Mouse (Mus musculus) frontal cortex, postnatal 25 days (tissue): Measurements from ENCODE around the gene Mgat4d.
"Not testable (repeated sequence)": the region's sequence is repeated elsewhere in the genome, so short reads cannot be mapped to it uniquely, and the experiment has no call there.

ENCODE experiments used
- DNase-seq, 2 experiments: peaks; one replicate each; pipeline ENCODE4 v3.0.0; 2022; ENCODE audit warnings: low spot score in 2 of 2

Gene Mgat4d

GRCm38 (mm10) chr8:83348263-83348662, at the start of gene Mgat4d:
TSS of gene Mgat4d (plus strand) at chr8:83348471.
- DNase-seq, result no peak

GRCm38 (mm10) chr8:83300135-83300534, 48.1 kb upstream of the Mgat4d start:
- no peak for DNase-seq

GRCm38 (mm10) chr8:83304946-83305345, 43.3 kb upstream of the Mgat4d start:
- DNase-seq, result no peak

GRCm38 (mm10) chr8:83309836-83310235, 38.4 kb upstream of the Mgat4d start:
- no peak for DNase-seq

GRCm38 (mm10) chr8:83315084-83315483, 33.2 kb upstream of the Mgat4d start:
- not testable (repeated sequence) for DNase-seq

- DNase-seq, result no peak
Observed at GRCm38 (mm10) chr8:83315691-83316090, 32.6 kb upstream of the Mgat4d start.

GRCm38 (mm10) chr8:83320543-83320942, 27.7 kb upstream of the Mgat4d start:
- no peak for DNase-seq

GRCm38 (mm10) chr8:83322374-83322773, 25.9 kb upstream of the Mgat4d start:
- no peak for DNase-seq

- no peak for DNase-seq
Observed at GRCm38 (mm10) chr8:83323056-83323455, 25.2 kb upstream of the Mgat4d start.

GRCm38 (mm10) chr8:83327889-83328288, 20.4 kb upstream of the Mgat4d start:
- no peak for DNase-seq

- DNase-seq, result no peak
Observed at GRCm38 (mm10) chr8:83331567-83331898, 16.7 kb upstream of the Mgat4d start.

- DNase-seq, result peak; percentile 92 to 95
Observed at GRCm38 (mm10) chr8:83331899-83332697, 16.2 kb upstream of the Mgat4d start, which contains the start of gene Elmod2. TSS of gene Elmod2 (minus strand) at chr8:83332486.

- no peak for DNase-seq
Observed at GRCm38 (mm10) chr8:83332864-83333263, 15.4 kb upstream of the Mgat4d start.

GRCm38 (mm10) chr8:83342076-83342475, 6.2 kb upstream of the Mgat4d start:
- no peak for DNase-seq

- DNase-seq, result no peak
Observed at GRCm38 (mm10) chr8:83342693-83343092, 5.6 kb upstream of the Mgat4d start.

GRCm38 (mm10) chr8:83351315-83351714, 3.0 kb downstream of the Mgat4d start:
- no peak for DNase-seq

GRCm38 (mm10) chr8:83363156-83363769, 15.0 kb downstream of the Mgat4d start:
- DNase-seq, result no peak

GRCm38 (mm10) chr8:83377231-83377630, 29.0 kb downstream of the Mgat4d start:
- DNase-seq, result no peak

GRCm38 (mm10) chr8:83380141-83380540, 31.9 kb downstream of the Mgat4d start:
- no peak for DNase-seq

GRCm38 (mm10) chr8:83381016-83381415, 32.7 kb downstream of the Mgat4d start:
- no peak for DNase-seq

- no peak for DNase-seq
Observed at GRCm38 (mm10) chr8:83382850-83383249, 34.6 kb downstream of the Mgat4d start.

GRCm38 (mm10) chr8:83389316-83390005, 41.2 kb downstream of the Mgat4d start, which contains the start of gene Clgn:
TSS of gene Clgn (plus strand) at chr8:83389867.
- DNase-seq, result peak; percentile 45 to 59
